Mouse (Mus musculus): ENCODE measurements around the gene Gsn.

Gene Gsn

GRCm38 (mm10) chr2:35255004-35255403 is 1.2 kb upstream of the Gsn start:
- no peak for DNase-seq (ENCODE audit: low read depth)

GRCm38 (mm10) chr2:35255462-35255861 is 718 bp upstream of the Gsn start:
- no peak for DNase-seq (ENCODE audit: low read depth)

GRCm38 (mm10) chr2:35256932-35257331 is 752 bp downstream of the Gsn start:
- no peak for DNase-seq (ENCODE audit: low read depth)

GRCm38 (mm10) chr2:35257886-35258285 is 1.7 kb downstream of the Gsn start:
- no peak for DNase-seq (ENCODE audit: low read depth)

- no peak for DNase-seq (ENCODE audit: low read depth)
Measured at GRCm38 (mm10) chr2:35258590-35258989, 2.4 kb downstream of the Gsn start.

GRCm38 (mm10) chr2:35259338-35260080 is 3.3 kb downstream of the Gsn start:
- peak; percentile 52 for DNase-seq (ENCODE audit: low read depth)

- DNase-seq (ENCODE audit: low read depth), result no peak
Measured at GRCm38 (mm10) chr2:35260291-35260690, 4.1 kb downstream of the Gsn start.

- no peak for DNase-seq (ENCODE audit: low read depth)
Measured at GRCm38 (mm10) chr2:35264095-35264494, 7.9 kb downstream of the Gsn start.

- no peak for DNase-seq (ENCODE audit: low read depth)
Measured at GRCm38 (mm10) chr2:35265296-35265695, 9.1 kb downstream of the Gsn start.

GRCm38 (mm10) chr2:35265775-35266174 is 9.6 kb downstream of the Gsn start:
- DNase-seq (ENCODE audit: low read depth), result no peak

- DNase-seq (ENCODE audit: low read depth), result no peak
Measured at GRCm38 (mm10) chr2:35266251-35266905, 10.2 kb downstream of the Gsn start.

- DNase-seq (ENCODE audit: low read depth), result no peak
Measured at GRCm38 (mm10) chr2:35267156-35267875, 11.1 kb downstream of the Gsn start.

GRCm38 (mm10) chr2:35267876-35268566 is 11.8 kb downstream of the Gsn start:
- DNase-seq (ENCODE audit: low read depth), result no peak

- no peak for DNase-seq (ENCODE audit: low read depth)
Measured at GRCm38 (mm10) chr2:35269136-35269535, 13.0 kb downstream of the Gsn start.

GRCm38 (mm10) chr2:35269716-35270260 is 13.6 kb downstream of the Gsn start:
- DNase-seq (ENCODE audit: low read depth), result no peak

GRCm38 (mm10) chr2:35270531-35270984 is 14.4 kb downstream of the Gsn start:
- no peak for DNase-seq (ENCODE audit: low read depth)

GRCm38 (mm10) chr2:35271817-35272216 is 15.6 kb downstream of the Gsn start:
- no peak for DNase-seq (ENCODE audit: low read depth)

GRCm38 (mm10) chr2:35272881-35273280 is 16.7 kb downstream of the Gsn start:
- no peak for DNase-seq (ENCODE audit: low read depth)

GRCm38 (mm10) chr2:35273536-35273935 is 17.4 kb downstream of the Gsn start:
- DNase-seq (ENCODE audit: low read depth), result no peak

GRCm38 (mm10) chr2:35277686-35278085 is 21.5 kb downstream of the Gsn start:
- DNase-seq (ENCODE audit: low read depth), result no peak

- no peak for DNase-seq (ENCODE audit: low read depth)
Measured at GRCm38 (mm10) chr2:35278371-35279210, 22.4 kb downstream of the Gsn start.
